Mouse (Mus musculus) brain, embryonic 14.5 days (tissue): Measurements from ENCODE around the gene Pax4. TPM values are rescaled to one million over a fixed set of nuclear protein-coding genes. Genes with fewer than 3 reads are reported as not detected.
A peak's percentile ranks its signal among the peaks of the same experiment; 100 is the strongest.

Experiments used
- DNase-seq: peaks from one replicate; pipeline ENCODE4 v3.0.0-alpha.2; 2011; ENCODE audit warnings: low read depth
- CTCF ChIP-seq: fragments of 200-500 bp; IDR thresholded peaks from 2 replicates; pipeline ENCODE4 v1.5.1; 2012; ENCODE audit warnings: inconsistent platforms, mild to moderate bottlenecking, moderate library complexity, borderline replicate concordance; ENCODE audit not compliant: insufficient read depth, insufficient read length; ENCODE audit errors: extremely low read depth
- POLR2A ChIP-seq: fragments of 200-500 bp; IDR thresholded peaks from 2 replicates; pipeline ENCODE4 v1.6.1; 2012; ENCODE audit warnings: mild to moderate bottlenecking, inconsistent platforms, borderline replicate concordance; ENCODE audit not compliant: poor library complexity, insufficient read depth, insufficient read length, severe bottlenecking; ENCODE audit errors: extremely low read depth
- polyA plus RNA-seq: library from polyadenylated mRNA; depleted of rRNA; stranded (reverse); fragments of >200 nt; gene quantifications from 2 replicates; pipeline ENCODE4 v1.2.3, GENCODE M21; 2012; rRNA removed

Pax4 gene
- polyA plus RNA-seq, result 0.30 TPM in 1 of 2 replicates, not detected in the other

DNA sequence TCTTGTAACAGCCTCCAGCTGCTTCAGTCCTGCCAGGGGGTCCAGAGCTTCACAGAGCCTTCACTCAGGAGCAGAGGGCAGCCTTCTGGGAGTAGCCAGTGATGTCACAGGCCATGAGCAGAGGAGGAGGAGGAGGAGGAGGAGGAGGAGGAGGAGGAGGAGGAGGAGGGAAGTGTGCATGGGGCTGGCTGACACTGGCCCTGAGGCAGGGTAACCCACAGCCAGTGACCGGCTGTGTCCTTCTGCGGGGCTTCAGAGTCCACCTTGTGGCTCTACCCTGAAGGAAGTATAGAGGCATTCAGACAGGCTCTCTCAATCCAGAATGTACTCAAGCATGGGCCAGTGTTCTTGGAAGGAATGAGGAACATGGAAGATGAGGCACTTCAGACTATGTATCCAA, at the start of gene Pax4:
Gene Pax4, minus strand, starts transcription at position 101 of the 400 bp plus-strand sequence.
- no peak for DNase-seq
- TF ChIP-seq CTCF (no peak), POLR2A (no peak)

DNA sequence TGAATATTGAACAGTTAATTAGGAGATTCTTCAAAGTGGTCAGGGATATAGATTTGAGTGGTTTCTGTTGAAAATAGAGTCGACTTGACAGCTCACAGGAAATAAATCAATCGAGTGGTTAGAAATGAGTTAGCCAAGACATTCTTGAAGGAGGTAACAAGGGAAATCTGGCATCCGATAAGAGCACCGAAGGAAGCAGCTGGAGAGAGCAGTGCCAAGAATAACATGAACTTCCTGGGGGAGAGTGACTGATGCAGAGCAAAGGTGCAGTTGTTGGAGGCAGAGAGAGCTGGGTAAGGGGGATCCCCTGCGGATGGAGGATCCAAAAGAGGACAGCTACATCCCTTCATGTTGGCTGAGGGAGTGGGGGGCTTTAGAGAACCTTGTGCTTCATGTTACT, 48.7 kb upstream of the Pax4 start:
- peak; percentile 9 for DNase-seq
- no peak for TF ChIP-seq POLR2A
- TF ChIP-seq CTCF, result no peak

DNA sequence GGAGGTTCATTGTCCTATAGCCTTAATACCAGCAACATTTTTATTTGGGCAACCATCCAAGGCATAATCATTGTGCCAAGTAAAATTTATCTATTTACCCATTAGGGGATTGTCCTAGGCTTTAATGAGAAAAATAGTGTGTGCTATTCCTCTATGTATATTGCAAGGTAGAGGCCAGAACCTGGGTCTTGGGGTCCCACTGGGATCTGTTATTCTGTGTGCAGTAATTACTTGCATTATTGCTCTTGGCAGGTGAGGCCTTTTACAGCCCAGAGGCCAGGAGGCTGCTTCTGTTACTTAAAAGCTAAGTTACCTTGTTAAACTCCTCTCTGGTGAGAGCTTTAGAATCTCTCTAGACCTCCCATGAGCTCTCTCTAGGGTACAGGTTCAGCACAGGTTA, 42.0 kb upstream of the Pax4 start:
- peak; percentile 8 for DNase-seq
- no peak for TF ChIP-seq CTCF
- no peak for TF ChIP-seq POLR2A

DNA sequence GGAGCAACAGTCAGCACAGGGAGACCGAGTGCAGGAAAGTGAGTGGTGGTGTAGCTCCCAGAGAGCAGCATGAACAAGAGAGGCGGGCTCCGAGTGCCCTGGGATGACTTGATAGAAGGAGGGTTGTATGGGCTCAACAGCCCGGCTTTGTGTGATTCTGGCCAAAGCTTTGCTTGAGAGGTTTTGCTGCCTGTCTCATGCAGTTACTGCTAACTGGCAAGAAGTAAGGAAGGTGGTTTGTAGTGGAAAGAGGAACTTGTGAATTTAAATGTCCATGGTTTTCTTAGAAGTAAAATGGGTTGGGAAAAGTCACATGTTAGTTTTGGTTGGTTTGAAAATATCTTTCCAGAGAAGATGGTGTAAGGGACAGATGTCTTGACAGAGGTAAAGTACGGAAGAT, 41.5 kb upstream of the Pax4 start:
- DNase-seq, result no peak
- TF ChIP-seq POLR2A, result no peak

DNA sequence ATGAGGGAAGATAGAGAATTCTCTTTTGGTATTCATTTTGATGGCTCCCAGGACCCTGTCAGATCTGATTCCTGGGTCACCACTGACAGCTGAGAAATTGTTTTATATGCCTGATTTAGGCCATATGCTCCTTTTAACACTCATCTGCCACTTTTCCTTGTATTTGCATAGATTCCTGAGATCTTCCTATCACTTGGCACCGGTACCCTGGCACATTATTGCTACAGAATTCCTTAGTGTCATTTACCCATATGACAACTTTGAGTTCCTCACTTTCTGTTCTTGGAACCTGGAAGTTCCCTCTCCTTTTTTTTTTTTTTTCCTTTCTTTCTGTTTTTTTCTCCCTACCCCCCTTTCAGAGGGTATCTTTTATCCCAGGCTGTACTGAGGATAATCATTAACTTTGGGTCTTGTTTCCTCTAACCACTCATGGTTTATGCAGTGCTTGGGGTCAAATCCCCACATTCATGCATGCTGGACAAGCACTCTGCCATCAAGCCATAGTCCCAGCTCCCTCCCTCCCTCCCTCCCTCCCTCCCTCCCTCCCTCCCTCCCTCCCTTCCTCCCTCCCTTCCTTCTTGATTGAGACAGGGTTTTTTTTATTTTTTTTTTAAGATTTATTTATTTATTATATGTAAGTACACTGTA, 39.2 kb upstream of the Pax4 start:
- DNase-seq, result peak; percentile 78
- no peak for TF ChIP-seq CTCF
- no peak for TF ChIP-seq POLR2A

DNA sequence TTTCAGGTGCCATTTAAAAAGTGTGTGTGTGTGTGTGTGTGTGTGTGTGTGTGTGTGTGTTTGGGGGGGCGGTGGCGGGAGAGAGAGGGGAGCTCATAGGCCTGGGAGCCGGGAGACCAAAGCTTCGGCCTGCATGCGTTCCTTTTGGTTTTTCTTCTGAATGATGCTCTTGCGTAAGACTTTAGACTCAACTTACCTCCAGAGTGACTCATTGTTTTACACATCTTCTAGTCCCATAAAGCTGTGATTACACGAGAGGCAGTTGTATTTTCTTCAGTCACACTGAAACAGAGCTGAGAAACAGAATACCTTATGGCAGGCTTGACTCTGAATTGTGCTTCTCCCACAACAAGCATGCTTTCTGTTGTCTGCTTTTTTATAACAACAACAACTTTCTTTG, 37.8 kb upstream of the Pax4 start:
- no peak for TF ChIP-seq CTCF
- no peak for TF ChIP-seq POLR2A
- DNase-seq, result no peak

DNA sequence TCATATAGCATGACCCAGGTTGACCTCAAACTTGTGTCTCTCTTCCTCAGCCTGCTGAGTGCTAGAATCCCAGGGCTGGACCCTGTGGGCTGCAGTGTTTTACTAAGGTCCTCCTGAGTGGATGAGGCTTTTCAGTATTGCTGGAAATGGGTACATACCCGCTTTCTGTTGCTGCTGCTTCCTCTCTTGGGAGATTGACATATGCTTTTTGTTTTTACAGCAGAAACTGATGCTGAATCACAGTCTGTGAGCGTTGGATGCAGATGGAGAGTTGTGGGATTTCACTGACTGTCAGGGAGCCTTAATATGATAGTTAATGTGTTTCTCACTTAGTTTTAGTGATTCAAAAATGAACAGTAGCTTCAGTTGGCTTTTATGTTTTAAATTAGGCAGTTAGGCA, 37.3 kb upstream of the Pax4 start:
- peak; percentile 41 for DNase-seq
- TF ChIP-seq CTCF, result no peak
- no peak for TF ChIP-seq POLR2A

DNA sequence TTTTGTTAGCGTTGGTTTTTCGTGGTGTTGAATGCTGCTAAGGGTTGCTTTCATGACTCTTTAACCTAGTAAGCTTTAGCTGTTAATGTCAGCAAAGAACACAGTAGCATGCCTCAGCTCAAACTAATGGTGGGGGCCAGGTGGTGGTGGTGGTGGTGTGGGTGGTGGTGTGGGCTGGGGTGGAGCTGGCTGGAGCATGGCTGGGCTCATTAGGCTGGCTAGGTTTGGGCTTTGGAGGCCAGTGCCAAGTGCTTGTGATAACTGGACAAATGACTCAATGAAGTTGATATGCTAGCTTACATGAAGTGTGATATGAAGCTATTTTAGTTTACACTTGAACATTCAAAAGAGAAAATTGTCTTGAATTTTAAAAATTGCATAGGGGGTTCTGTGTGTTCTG, 36.9 kb upstream of the Pax4 start:
- TF ChIP-seq POLR2A (no peak), CTCF (no peak)
- no peak for DNase-seq

DNA sequence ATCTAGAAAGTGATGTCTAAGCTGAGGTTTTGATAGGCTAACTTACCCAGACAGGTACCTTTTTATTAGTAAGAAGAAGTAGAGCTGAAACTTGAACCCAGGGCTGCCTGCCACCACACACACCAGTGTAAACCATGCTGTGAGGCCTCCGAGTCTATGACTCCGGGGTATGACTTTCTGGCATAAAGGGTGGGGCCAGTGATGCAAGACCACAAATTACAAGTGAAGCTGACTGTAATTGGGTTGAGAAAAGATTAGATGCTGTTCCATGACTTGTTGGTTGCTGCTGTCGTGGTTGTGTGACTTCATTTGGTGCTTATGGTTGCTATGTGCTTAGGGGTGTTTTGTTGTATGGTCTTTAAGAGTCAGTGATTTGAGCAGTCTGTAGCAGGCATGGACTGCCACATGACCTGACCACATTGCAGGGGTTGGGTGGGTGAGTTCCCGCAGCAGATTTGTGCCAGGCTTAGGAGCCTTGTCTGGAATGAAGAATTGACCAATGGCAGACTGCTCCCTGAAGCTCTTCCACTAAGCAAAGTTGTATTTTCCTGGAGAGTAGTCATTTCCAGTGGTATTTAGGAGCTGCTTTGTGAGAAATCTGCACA, 33.7 kb upstream of the Pax4 start:
- DNase-seq, result no peak
- TF ChIP-seq CTCF, result no peak
- TF ChIP-seq POLR2A, result no peak

DNA sequence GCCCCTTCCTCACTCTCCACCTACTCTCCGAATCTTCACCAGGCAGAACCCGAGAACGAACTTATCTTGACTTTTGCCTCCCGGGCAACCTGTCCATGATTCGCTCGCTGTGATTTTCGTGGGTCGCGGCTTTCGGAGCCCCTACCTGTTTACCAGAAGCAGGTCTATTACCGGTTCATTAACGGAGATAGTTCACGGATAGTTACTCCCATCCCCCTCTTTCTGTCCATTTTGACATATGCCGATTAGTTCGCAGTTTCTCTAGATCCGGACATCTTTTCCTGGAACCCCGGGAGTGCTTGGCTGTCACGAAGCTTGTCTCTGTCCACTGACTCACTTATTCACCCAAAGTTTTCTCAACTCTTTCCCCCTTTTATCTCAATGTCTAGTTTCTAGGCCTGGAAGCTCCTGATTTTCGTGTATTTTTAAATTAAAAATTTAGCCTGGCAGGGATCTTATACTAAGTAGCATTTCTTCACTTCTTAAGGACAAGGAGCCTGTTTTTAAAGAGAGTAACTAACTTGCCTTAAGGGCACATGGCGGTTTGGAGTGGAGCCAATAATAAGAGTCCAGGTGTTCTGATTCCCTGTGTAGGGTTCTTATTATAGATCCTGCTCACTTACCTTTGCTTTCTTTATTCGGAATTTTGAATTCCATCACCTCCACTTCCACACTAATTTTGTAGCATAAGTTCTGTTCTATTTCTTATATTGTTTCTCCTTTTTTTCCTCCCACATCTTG, 31.8 kb upstream of the Pax4 start:
- TF ChIP-seq CTCF (no peak), POLR2A (no peak)

DNA sequence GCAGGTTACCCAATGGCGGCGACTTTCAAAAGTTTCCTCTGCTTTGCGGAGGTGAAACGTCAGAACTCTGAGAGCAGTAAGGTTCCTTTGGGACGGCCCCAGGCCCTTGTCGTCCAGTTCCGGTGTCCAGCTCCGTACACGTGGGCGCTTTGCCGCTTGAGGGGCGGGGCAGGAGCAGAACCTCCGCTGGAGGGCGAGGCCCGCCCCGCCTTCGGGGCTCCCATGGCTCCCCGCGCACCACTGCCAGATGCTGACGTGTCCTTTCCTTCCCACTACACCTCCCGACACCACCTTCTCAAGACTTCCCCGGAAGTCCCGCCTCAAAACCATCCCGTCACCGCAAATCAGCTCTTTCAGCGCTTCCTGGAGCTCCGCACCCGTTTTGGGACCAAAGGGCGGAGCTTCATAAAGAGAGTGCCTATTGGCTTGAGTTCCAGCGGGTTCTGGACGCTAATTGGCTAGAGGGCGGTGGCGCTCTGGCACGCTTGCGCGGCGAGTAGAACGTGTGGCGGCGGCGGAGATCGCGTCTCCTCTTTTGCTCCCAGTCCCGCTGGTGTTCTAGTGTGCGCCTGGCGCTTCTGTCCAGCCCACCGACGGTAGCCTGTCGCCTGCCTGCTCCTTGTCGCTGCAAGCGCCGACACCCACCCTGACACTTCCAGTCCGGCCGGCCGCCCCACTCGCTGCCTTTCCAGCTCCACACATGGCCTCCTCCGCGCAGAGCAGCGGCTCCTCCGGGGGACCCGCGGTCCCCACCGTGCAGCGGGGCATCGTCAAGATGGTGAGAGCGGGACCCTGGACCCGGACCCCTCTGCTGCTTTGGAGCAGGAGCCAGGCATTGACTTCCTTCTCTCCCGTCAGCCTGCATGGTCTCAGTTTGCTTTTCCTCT, 31.0 kb upstream of the Pax4 start:
- peak; percentile 100 for DNase-seq
- TF ChIP-seq POLR2A, result peak; percentile 55; the same call in 1 of the 2 replicates
- no peak for TF ChIP-seq CTCF

More for the DNA sequence above, 31.8 kb upstream of the Pax4 start:
- peak; percentile 4 for DNase-seq

DNA sequence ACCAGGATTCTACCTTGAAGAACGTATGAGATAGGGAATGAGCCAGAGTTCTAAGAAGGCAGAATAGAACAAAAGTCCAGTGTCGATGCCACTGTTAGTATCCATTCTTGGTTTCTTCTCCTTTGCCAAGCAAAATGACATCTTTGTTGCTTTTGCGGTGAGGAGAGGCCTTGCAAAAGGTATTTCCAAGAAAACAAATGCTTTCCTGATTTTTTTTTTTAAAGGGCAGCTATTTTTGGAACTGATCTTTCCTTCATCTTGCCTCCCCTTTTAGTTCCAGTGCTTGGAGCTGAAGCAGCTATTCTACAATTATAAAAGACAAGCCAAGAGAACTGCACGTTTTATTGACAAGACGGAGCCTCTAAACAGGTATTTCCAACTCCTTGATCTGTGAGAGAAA, 25.7 kb upstream of the Pax4 start, which contains the start of gene Snd1:
Gene Snd1, plus strand, starts transcription at position 301 of the 400 bp plus-strand sequence.
- no peak for DNase-seq
- TF ChIP-seq POLR2A (no peak), CTCF (no peak)
